Mouse (Mus musculus) intestine, embryonic 16.5 days (tissue): ENCODE results near the gene Nfia. TPM values are rescaled to one million over a fixed set of nuclear protein-coding genes. Genes with fewer than 3 reads are reported as not detected.

ENCODE experiments used
- ATAC-seq: fragments of 200-750 bp; cut with Nextera tagmentation; 2 replicates; pipeline ENCODE4 v1.8.0; 2017; ENCODE audit warnings: moderate TSS enrichment, moderate library complexity
- H3K27ac ChIP-seq: fragments of 300-500 bp; sonication (generic); 2 replicates; pipeline ENCODE4 v1.5.1; 2014; ENCODE audit warnings: mild to moderate bottlenecking, low read length
- H3K27me3 ChIP-seq: fragments of 300-500 bp; sonication (generic); replicated peaks from 2 replicates; pipeline ENCODE4 v1.6.1; 2014; ENCODE audit warnings: low read length, control low read depth, mixed read lengths; ENCODE audit not compliant: control insufficient read depth, insufficient read depth
- H3K36me3 ChIP-seq: fragments of 300-500 bp; sonication (generic); 2 replicates; pipeline ENCODE4 v1.6.1; 2014; ENCODE audit warnings: low read length, control low read depth; ENCODE audit not compliant: control insufficient read depth, insufficient read depth
- H3K4me1 ChIP-seq: fragments of 300-500 bp; sonication (generic); 2 replicates; pipeline ENCODE4 v1.6.1; 2014; ENCODE audit warnings: low read length, control low read depth, mixed read lengths; ENCODE audit not compliant: control insufficient read depth, insufficient read depth
- H3K4me2 ChIP-seq: fragments of 300-500 bp; sonication (generic); 2 replicates; pipeline ENCODE4 v1.6.1; 2014; ENCODE audit warnings: low read depth, low read length, control low read depth
- H3K4me3 ChIP-seq: fragments of 300-500 bp; sonication (generic); 2 replicates; pipeline ENCODE4 v1.5.1; 2014; ENCODE audit warnings: mild to moderate bottlenecking, low read length
- H3K9ac ChIP-seq: fragments of 300-500 bp; sonication (generic); 2 replicates; pipeline ENCODE4 v1.6.1; 2014; ENCODE audit warnings: low read depth, low read length
- H3K9me3 ChIP-seq: fragments of 300-500 bp; sonication (generic); 2 replicates; pipeline ENCODE4 v1.6.1; 2016; ENCODE audit warnings: low read length, control low read depth; ENCODE audit not compliant: control insufficient read depth
- WGBS: fragments of 180-500 bp; shearing (Covaris S2); extraction: QIAGEN DNeasy Blood & Tissue Kit; methylation state at CpG from one replicate; pipeline ENCODE4 v1.1.7; 2014; 5-methylcytosine and 5-hydroxymethylcytosine counted together
- polyA plus RNA-seq: library from polyadenylated mRNA; unstranded; fragments of >200 nt; fragmentation: Nextera tagmentation; extraction: Ambion mirVana; gene quantifications from 2 replicates; pipeline ENCODE4 v1.2.1, GENCODE M21; 2015

Nfia gene
- polyA plus RNA-seq, 1 experiment from 2014 or later, result 24.0 TPM

GRCm38 (mm10) chr4:97824451-97824850 lies 51.9 kb downstream of the Nfia start:
- H3K4me3 ChIP-seq, result no peak overlapping the region
- H3K4me1 ChIP-seq, result no peaks in the 10 kb centered on the region
- H3K27me3 ChIP-seq, result no peaks in the 10 kb centered on the region
- WGBS, result 76% methylated on average over 4 of the region's 4 CpGs
- no peak overlapping the region for H3K9ac ChIP-seq
- no peaks in the 10 kb centered on the region for H3K36me3 ChIP-seq
- H3K27ac ChIP-seq, result no peak overlapping the region
- ATAC-seq, result no peak
- H3K9me3 ChIP-seq, result no peaks in the 10 kb centered on the region
- no peak overlapping the region for H3K4me2 ChIP-seq

DNA sequence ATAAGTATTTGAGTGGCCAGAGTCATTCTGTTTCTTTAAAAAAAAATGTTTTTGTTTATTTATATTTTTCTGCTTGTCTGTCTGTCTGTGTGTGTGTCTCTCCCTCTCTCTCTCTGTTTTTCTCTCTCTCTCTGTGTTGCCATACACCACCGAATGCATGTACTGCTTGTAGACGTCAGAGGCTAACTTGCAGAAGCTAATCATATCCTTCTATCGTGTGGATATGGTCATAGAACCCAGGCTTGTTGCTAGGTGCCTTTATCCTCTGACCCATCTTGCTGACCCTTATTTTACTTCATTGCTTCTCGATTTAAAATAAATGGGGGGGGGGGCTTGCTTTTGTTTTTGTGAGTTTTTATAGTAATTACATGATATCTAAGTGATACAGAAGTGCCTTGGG lies 52.9 kb downstream of the Nfia start:
- Histone ChIP-seq H3K27ac (no peak overlapping the region), H3K27me3 (no peaks in the 10 kb centered on the region), H3K4me1 (no peaks in the 10 kb centered on the region), H3K9ac (no peak overlapping the region), H3K4me3 (no peak overlapping the region), H3K36me3 (no peaks in the 10 kb centered on the region), H3K4me2 (no peak overlapping the region), H3K9me3 (no peaks in the 10 kb centered on the region)
- ATAC-seq, result no peak
- WGBS, result 69% methylated on average over 4 of the region's 4 CpGs

DNA sequence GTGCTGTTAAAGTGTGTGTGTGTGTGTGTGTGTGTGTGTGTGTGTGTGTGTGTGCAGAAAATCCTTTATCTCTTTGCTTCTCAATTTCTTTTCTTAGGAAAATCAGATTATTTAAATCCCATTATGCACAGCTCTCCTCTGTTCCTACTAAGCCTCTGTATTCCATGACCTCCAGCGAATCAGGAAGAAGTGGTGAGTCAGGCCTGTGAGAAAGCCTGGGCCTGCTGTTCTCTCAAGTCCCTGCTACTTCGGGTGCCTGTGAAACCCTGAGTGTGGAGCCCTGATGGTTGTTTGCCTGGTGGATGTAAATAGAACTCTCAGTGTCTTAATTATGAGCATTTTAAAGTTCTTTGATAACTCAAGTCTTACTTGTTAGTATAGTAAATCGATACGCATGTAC lies 53.3 kb downstream of the Nfia start:
- WGBS, result 76% methylated on average over 4 of the region's 4 CpGs
- Histone ChIP-seq H3K27ac (no peak overlapping the region), H3K9ac (no peak overlapping the region), H3K9me3 (no peaks in the 10 kb centered on the region), H3K27me3 (no peaks in the 10 kb centered on the region), H3K4me1 (no peaks in the 10 kb centered on the region), H3K4me2 (no peak overlapping the region), H3K36me3 (no peaks in the 10 kb centered on the region), H3K4me3 (no peak overlapping the region)
- no peak for ATAC-seq

DNA sequence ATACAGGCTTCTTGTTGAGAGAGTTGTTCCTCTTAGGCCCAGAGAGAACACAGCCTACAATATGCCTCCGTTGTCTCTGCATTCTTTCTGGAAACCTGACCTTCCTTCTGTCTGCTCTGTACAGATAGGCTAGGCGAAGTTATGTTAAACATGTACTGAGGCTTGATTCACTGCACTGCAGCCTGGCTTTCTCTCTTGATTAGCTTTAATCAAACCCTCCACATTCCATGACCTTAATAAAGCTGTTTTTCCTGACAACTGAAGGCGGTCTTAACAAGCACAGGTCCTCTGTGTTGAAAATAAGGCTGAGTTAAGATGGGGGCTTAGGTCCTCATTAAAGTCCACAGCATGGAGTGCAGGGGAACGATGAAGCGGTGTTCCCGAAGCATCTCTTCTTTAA lies 54.6 kb downstream of the Nfia start:
- Histone ChIP-seq H3K9me3 (no peaks in the 10 kb centered on the region), H3K27me3 (no peaks in the 10 kb centered on the region), H3K4me1 (no peaks in the 10 kb centered on the region), H3K27ac (no peak overlapping the region), H3K4me2 (no peak overlapping the region), H3K36me3 (no peaks in the 10 kb centered on the region; the same call in 1 of the 2 replicates), H3K4me3 (no peak overlapping the region), H3K9ac (no peak overlapping the region)
- 68% methylated on average over 6 of the region's 6 CpGs for WGBS
- no peak for ATAC-seq

- WGBS, result 27% methylated on average over 1 of the region's 1 CpGs
- no peaks in the 10 kb centered on the region; the same call in 1 of the 2 replicates for H3K36me3 ChIP-seq
- no peak for ATAC-seq
- H3K4me3 ChIP-seq, result no peak overlapping the region
- no peaks in the 10 kb centered on the region for H3K9me3 ChIP-seq
- no peaks in the 10 kb centered on the region; the same call in 1 of the 2 replicates for H3K4me1 ChIP-seq
- no peak overlapping the region for H3K27ac ChIP-seq
- H3K4me2 ChIP-seq, result no peak overlapping the region
- H3K27me3 ChIP-seq, result no peaks in the 10 kb centered on the region
- no peak overlapping the region for H3K9ac ChIP-seq
These were observed 56.0 kb downstream of the Nfia start for GRCm38 (mm10) chr4:97828579-97828978.

DNA sequence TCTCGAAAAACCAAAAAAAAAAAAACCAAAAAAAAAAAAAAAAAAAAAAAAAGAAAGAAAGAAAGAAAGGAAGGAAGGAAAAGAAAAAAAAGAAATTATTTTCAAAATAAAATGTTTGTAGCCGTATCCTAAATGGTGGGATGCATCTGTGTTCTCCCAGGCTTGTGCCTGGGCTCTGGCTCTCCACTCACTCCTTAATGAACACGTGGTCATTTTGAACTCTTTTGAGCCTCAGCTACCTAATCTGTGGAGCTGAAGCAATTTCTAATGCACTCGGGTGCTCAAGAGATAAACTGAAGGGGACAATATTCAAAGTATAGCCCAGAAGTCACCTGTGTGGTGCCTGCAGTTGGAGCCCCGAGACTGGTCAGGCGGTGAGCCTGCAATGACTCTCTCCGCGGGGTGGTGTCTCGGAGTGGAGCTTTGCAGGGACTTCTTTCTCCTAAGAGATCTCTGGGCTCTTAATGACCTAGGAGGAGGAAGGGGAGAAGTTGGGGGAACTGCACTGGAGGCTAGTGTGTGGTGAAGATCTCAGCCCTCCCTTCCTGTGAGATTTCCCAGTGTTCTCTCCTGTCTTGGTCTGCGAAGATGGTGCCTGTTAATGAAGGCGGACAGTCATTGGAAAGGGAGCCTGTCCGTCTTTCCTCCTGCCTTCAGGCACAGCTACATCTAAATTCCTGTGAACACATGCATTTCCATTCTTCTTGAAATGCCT lies 57.0 kb downstream of the Nfia start:
- 89% methylated on average over 11 of the region's 12 CpGs for WGBS
- Histone ChIP-seq H3K36me3 (no peaks in the 10 kb centered on the region; the same call in 1 of the 2 replicates), H3K27me3 (no peaks in the 10 kb centered on the region), H3K4me2 (no peak overlapping the region), H3K27ac (no peak overlapping the region), H3K9ac (no peak overlapping the region), H3K4me1 (no peaks in the 10 kb centered on the region; the same call in 1 of the 2 replicates), H3K9me3 (no peaks in the 10 kb centered on the region), H3K4me3 (no peak overlapping the region)
- ATAC-seq, result no peak

GRCm38 (mm10) chr4:97830051-97830853 lies 57.7 kb downstream of the Nfia start:
- H3K36me3 ChIP-seq, result no peaks in the 10 kb centered on the region; the same call in 1 of the 2 replicates
- no peak overlapping the region for H3K4me2 ChIP-seq
- H3K9ac ChIP-seq, result no peak overlapping the region
- no peak overlapping the region for H3K27ac ChIP-seq
- no peaks in the 10 kb centered on the region for H3K9me3 ChIP-seq
- 57% methylated on average over 6 of the region's 6 CpGs for WGBS
- no peak for ATAC-seq
- no peaks in the 10 kb centered on the region for H3K27me3 ChIP-seq
- no peaks in the 10 kb centered on the region; the same call in 1 of the 2 replicates for H3K4me1 ChIP-seq
- H3K4me3 ChIP-seq, result no peak overlapping the region

DNA sequence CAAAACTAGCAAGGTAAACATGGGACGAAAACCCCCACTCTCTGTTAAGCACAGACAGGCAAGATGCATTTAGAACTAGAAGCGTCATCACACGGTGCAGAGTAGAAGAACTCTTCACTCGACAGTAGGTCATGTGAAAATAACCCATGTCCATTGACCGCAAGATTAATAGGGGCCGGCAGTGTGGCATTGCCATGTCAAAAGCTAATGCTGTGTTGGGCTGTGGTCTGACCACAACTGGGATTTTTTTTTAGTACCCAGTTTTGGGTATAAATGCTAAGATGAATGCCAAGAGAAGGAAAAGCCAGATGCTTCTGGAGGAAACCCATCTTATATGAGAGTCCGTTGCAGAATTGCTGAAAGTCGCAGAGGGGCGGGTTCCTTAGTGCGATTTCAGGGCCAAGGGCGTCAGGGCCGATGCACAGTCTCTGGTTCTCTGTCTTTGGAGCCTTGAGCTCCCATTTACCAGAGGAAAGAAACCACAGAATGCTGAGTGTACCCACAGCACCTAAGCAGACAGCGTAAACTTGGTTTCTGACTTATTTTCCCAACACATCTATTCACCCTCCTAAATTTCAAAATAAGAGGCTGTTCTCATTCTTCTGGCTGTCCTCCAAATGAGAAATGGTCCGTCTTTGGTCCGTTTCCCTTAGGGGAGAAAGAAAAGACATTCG lies 58.5 kb downstream of the Nfia start:
- Histone ChIP-seq H3K27ac (no peak overlapping the region), H3K4me2 (no peak overlapping the region), H3K4me3 (no peak overlapping the region), H3K9me3 (no peaks in the 10 kb centered on the region), H3K4me1 (no peaks in the 10 kb centered on the region; the same call in 1 of the 2 replicates), H3K27me3 (no peaks in the 10 kb centered on the region), H3K36me3 (no peaks in the 10 kb centered on the region; the same call in 1 of the 2 replicates), H3K9ac (no peak overlapping the region)
- ATAC-seq, result no peak
- 88% methylated on average over 16 of the region's 16 CpGs for WGBS

DNA sequence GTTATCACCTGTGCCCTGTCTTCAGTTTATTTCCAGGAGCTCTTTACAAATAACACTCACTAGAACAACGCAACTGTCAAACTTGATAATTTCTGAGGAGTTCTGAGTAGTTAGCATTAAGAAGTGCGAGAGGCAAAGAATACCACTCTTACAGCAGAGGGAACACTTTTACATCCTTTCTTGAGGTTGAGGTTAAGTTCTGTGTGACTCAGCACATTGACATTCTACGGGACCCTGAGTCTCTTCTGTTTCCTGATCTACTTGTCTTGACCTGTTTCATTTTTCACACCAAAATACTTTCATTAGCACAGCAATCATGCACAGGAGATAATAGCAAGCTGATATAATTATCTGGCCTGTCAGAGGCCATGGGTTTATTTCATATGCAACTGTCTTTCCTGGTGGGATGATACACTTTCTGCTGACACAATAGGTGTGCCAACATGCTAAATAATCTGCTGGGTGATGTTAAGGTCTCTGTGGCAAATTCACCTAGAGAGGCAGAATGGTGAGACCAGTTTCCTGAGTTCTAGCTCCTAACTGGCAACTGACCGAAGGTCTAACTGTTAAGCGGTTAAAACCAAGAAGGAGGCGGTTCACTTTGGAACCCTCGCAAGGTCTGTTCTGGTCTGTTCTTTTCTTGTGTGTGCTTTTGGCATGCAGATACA lies 59.2 kb downstream of the Nfia start:
- Histone ChIP-seq H3K9me3 (no peaks in the 10 kb centered on the region), H3K27me3 (no peaks in the 10 kb centered on the region), H3K27ac (no peak overlapping the region), H3K36me3 (no peaks in the 10 kb centered on the region; the same call in 1 of the 2 replicates), H3K4me2 (no peak overlapping the region), H3K9ac (no peak overlapping the region), H3K4me3 (no peak overlapping the region), H3K4me1 (no peaks in the 10 kb centered on the region; the same call in 1 of the 2 replicates)
- 92% methylated on average over 7 of the region's 7 CpGs for WGBS
- no peak for ATAC-seq
